Mouse (Mus musculus): ENCODE measurements around the gene Lasp1. TPM values are rescaled to one million over a fixed set of nuclear protein-coding genes. Genes with fewer than 3 reads are reported as not detected.
A peak's percentile ranks its signal among the peaks of the same experiment; 100 is the strongest.

Lasp1 gene
- polyA plus RNA-seq, 1 experiment = 23.1 TPM

- Histone ChIP-seq H3K27me3 (ENCODE audit: control insufficient read depth, insufficient read depth, low read length) (no peaks in the 10 kb centered on the region), H3K36me3 (ENCODE audit: control insufficient read depth, insufficient read depth, low read length) (no peaks in the 10 kb centered on the region), H3K4me3 (ENCODE audit: control insufficient read depth, low read depth, low read length) (no peak overlapping the region), H3K27ac (ENCODE audit: control insufficient read depth, insufficient read depth, low read depth, low read length) (0 out of 2 replicates have a peak overlapping the region, but pooled peaks have one; percentile 5), H3K4me1 (ENCODE audit: control insufficient read depth, insufficient read depth, low read length) (no peaks in the 10 kb centered on the region; the same call in 1 of the 2 replicates)
- TF ChIP-seq CTCF (IDR thresholded peaks at IDR 0.05; ENCODE audit: control insufficient read depth, insufficient read depth, insufficient replicate concordance, low read depth, low read length) = no peak
- TF ChIP-seq POLR2A (IDR thresholded peaks at IDR 0.05; ENCODE audit: control insufficient read depth, low read depth, low read length) = no peak
Observed at GRCm38 (mm10) chr11:97822840-97823603, 24.2 kb downstream of the Lasp1 start.

DNA sequence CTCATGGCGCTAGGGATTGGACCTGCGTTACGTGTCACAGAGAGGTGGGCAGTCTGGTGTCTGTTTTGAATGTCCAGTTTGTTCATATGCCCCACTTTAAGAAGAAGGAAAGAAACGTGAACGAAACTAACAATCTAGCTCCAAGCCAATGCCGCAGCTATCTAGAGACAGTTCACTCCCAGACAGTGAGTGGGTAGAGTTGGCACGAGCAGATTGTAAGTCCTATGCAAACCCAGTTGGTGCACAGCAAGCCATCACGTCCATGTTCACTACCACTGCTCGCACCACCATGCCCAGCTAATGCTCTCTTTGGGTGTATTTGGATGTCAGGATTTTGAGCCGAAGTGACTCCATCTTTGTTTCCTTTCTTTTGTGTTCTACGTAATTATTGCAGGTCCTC lies 25.4 kb downstream of the Lasp1 start:
- no peak overlapping the region for H3K4me3 ChIP-seq (ENCODE audit: control insufficient read depth, low read depth, low read length)
- H3K4me1 ChIP-seq (ENCODE audit: control insufficient read depth, insufficient read depth, low read length) = no peaks in the 10 kb centered on the region; the same call in 1 of the 2 replicates
- TF ChIP-seq POLR2A (IDR thresholded peaks at IDR 0.05; ENCODE audit: control insufficient read depth, low read depth, low read length) (no peak), CTCF (IDR thresholded peaks at IDR 0.05; ENCODE audit: control insufficient read depth, insufficient read depth, insufficient replicate concordance, low read depth, low read length) (no peak)
- H3K36me3 ChIP-seq (ENCODE audit: control insufficient read depth, insufficient read depth, low read length) = no peaks in the 10 kb centered on the region
- no peaks in the 10 kb centered on the region for H3K27me3 ChIP-seq (ENCODE audit: control insufficient read depth, insufficient read depth, low read length)
- no peak overlapping the region for H3K27ac ChIP-seq (ENCODE audit: control insufficient read depth, insufficient read depth, low read depth, low read length)

DNA sequence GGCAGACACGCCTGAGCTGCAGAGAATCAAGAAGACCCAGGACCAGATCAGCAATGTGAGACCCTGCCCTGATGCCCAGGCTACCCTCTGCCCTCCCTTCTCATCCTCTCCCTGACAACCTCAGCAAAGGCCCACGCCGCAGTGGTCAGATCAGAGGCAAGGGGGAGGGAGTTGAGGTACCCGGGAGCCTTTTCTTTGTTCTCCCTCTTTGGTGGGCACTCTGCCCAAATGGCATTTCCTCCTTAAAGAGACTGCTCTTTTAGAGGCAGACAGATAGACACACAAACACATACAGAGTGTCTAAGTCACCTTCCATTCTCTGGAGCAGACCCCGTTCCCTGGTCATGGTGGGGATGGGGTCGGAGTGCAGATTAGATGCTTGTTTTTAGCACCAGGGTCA lies 26.1 kb downstream of the Lasp1 start:
- TF ChIP-seq POLR2A (IDR thresholded peaks at IDR 0.05; ENCODE audit: control insufficient read depth, low read depth, low read length) (no peak), CTCF (IDR thresholded peaks at IDR 0.05; ENCODE audit: control insufficient read depth, insufficient read depth, insufficient replicate concordance, low read depth, low read length) (no peak)
- no peaks in the 10 kb centered on the region for H3K36me3 ChIP-seq (ENCODE audit: control insufficient read depth, insufficient read depth, low read length)
- H3K27ac ChIP-seq (ENCODE audit: control insufficient read depth, insufficient read depth, low read depth, low read length) = no peak overlapping the region

GRCm38 (mm10) chr11:97825295-97825694 lies 26.5 kb downstream of the Lasp1 start:
- H3K27me3 ChIP-seq (ENCODE audit: control insufficient read depth, insufficient read depth, low read length) = no peaks in the 10 kb centered on the region
- H3K27ac ChIP-seq (ENCODE audit: control insufficient read depth, insufficient read depth, low read depth, low read length) = no peak overlapping the region
- no peaks in the 10 kb centered on the region; the same call in 1 of the 2 replicates for H3K4me1 ChIP-seq (ENCODE audit: control insufficient read depth, insufficient read depth, low read length)
- no peak overlapping the region for H3K4me3 ChIP-seq (ENCODE audit: control insufficient read depth, low read depth, low read length)
- no peaks in the 10 kb centered on the region for H3K36me3 ChIP-seq (ENCODE audit: control insufficient read depth, insufficient read depth, low read length)
- TF ChIP-seq POLR2A (IDR thresholded peaks at IDR 0.05; ENCODE audit: control insufficient read depth, low read depth, low read length) (no peak), CTCF (IDR thresholded peaks at IDR 0.05; ENCODE audit: control insufficient read depth, insufficient read depth, insufficient replicate concordance, low read depth, low read length) (no peak)

More for the DNA sequence above, 26.1 kb downstream of the Lasp1 start:
- Histone ChIP-seq H3K4me3 (ENCODE audit: control insufficient read depth, low read depth, low read length) (no peak overlapping the region), H3K4me1 (ENCODE audit: control insufficient read depth, insufficient read depth, low read length) (no peaks in the 10 kb centered on the region; the same call in 1 of the 2 replicates), H3K27me3 (ENCODE audit: control insufficient read depth, insufficient read depth, low read length) (no peaks in the 10 kb centered on the region)

DNA sequence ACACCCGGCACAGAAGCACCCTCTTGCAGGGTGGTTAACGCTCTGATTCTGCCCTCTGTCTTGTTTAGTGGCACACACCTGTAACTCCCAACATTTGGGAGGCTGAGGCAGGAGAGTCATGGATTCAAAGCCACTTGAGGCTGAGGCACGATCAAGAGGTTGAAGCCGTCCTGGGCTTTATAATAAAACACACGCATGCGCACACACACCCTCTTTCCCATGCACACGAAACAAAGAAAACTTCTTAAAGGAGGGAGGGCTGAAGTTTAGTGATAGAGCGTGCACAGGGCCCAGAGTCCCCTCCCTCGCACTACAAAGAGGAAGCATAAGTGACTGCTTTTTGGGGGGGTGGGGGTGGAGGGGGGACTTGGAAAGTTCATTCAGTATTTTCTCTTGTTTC lies 27.2 kb downstream of the Lasp1 start:
- Histone ChIP-seq H3K27me3 (ENCODE audit: control insufficient read depth, insufficient read depth, low read length) (no peaks in the 10 kb centered on the region), H3K4me1 (ENCODE audit: control insufficient read depth, insufficient read depth, low read length) (no peaks in the 10 kb centered on the region; the same call in 1 of the 2 replicates), H3K4me3 (ENCODE audit: control insufficient read depth, low read depth, low read length) (no peak overlapping the region), H3K27ac (ENCODE audit: control insufficient read depth, insufficient read depth, low read depth, low read length) (no peak overlapping the region), H3K36me3 (ENCODE audit: control insufficient read depth, insufficient read depth, low read length) (no peaks in the 10 kb centered on the region)
- no peak for TF ChIP-seq CTCF (IDR thresholded peaks at IDR 0.05; ENCODE audit: control insufficient read depth, insufficient read depth, insufficient replicate concordance, low read depth, low read length)
- no peak for TF ChIP-seq POLR2A (IDR thresholded peaks at IDR 0.05; ENCODE audit: control insufficient read depth, low read depth, low read length)

DNA sequence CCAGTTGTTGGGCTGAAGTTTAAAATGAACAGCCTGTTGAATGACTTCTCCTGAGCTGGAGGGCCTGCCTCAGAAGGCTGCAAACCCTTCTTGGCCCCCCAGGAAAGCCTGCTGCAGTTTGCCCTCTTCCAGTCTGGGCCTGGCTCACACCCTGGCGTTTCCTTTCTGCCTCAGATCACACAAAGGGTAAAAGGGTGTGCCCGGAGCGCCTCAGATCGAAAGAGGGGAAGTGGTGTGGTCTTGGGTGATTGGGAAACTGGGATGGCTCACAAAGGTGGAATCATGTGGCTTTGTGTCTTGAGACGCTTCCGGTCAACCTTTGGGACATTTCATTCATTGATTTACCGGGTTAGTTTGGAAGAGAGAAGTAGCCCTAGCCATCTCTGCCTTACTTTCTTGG lies 27.6 kb downstream of the Lasp1 start:
- Histone ChIP-seq H3K36me3 (ENCODE audit: control insufficient read depth, insufficient read depth, low read length) (no peaks in the 10 kb centered on the region), H3K27ac (ENCODE audit: control insufficient read depth, insufficient read depth, low read depth, low read length) (no peak overlapping the region), H3K4me3 (ENCODE audit: control insufficient read depth, low read depth, low read length) (no peak overlapping the region), H3K4me1 (ENCODE audit: control insufficient read depth, insufficient read depth, low read length) (no peaks in the 10 kb centered on the region; the same call in 1 of the 2 replicates), H3K27me3 (ENCODE audit: control insufficient read depth, insufficient read depth, low read length) (no peaks in the 10 kb centered on the region)
- TF ChIP-seq POLR2A (IDR thresholded peaks at IDR 0.05; ENCODE audit: control insufficient read depth, low read depth, low read length) (no peak), CTCF (IDR thresholded peaks at IDR 0.05; ENCODE audit: control insufficient read depth, insufficient read depth, insufficient replicate concordance, low read depth, low read length) (no peak)

GRCm38 (mm10) chr11:97827654-97828053 lies 28.9 kb downstream of the Lasp1 start:
- TF ChIP-seq POLR2A (IDR thresholded peaks at IDR 0.05; ENCODE audit: control insufficient read depth, low read depth, low read length) = no peak
- no peak for TF ChIP-seq CTCF (IDR thresholded peaks at IDR 0.05; ENCODE audit: control insufficient read depth, insufficient read depth, insufficient replicate concordance, low read depth, low read length)
- Histone ChIP-seq H3K27me3 (ENCODE audit: control insufficient read depth, insufficient read depth, low read length) (no peaks in the 10 kb centered on the region), H3K4me1 (ENCODE audit: control insufficient read depth, insufficient read depth, low read length) (no peaks in the 10 kb centered on the region; the same call in 1 of the 2 replicates), H3K4me3 (ENCODE audit: control insufficient read depth, low read depth, low read length) (no peak overlapping the region), H3K27ac (ENCODE audit: control insufficient read depth, insufficient read depth, low read depth, low read length) (no peak overlapping the region), H3K36me3 (ENCODE audit: control insufficient read depth, insufficient read depth, low read length) (no peaks in the 10 kb centered on the region)
